Mouse (Mus musculus): ENCODE results near the gene Entpd1. TPM values are rescaled to one million over a fixed set of nuclear protein-coding genes. Genes with fewer than 3 reads are reported as not detected.

Gene Entpd1
- polyA plus RNA-seq, 1 experiment from 2014 or later: 9.1 TPM

DNA sequence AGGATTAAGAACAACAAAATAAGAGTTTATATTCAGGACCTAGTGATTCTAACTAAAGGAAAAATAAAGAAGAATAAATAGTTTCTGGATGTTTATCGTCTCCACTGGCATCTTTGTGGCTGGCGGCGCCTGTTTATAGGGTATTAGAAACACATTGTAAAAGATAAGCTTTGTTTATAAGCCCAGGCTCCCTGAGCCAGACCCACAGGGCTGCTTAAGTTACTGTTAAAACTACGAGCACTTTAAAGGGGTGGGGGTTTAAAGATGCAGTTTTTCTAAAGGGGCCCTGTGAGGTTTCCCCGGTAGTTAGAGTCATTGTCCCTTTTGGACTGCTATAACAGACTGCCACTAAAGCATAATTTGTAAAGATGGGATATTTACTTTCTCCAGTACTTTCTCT lies 102.5 kb downstream of the Entpd1 start:
- Histone ChIP-seq H3K4me1 (replicated peaks) (no peaks in the 10 kb centered on the region), H3K9me3 (no peaks in the 10 kb centered on the region), H3K36me3 (no peaks in the 10 kb centered on the region; the same call in 1 of the 2 replicates), H3K9ac (no peak overlapping the region), H3K4me2 (no peak overlapping the region), H3K27ac (no peak overlapping the region), H3K27me3 (no peaks in the 10 kb centered on the region), H3K4me3 (no peak overlapping the region)
- no peak for ATAC-seq (ENCODE audit: low FRiP score)
- WGBS: 86% methylated on average over 5 of the region's 5 CpGs

GRCm38 (mm10) chr19:40716981-40717380 lies 104.8 kb downstream of the Entpd1 start:
- Histone ChIP-seq H3K4me2 (no peak overlapping the region), H3K27ac (no peak overlapping the region), H3K4me3 (no peak overlapping the region), H3K36me3 (no peaks in the 10 kb centered on the region; the same call in 1 of the 2 replicates), H3K9ac (no peak overlapping the region), H3K9me3 (no peaks in the 10 kb centered on the region), H3K27me3 (no peaks in the 10 kb centered on the region), H3K4me1 (replicated peaks) (peaks cover 5% of the 10 kb centered on the region; the same call in 1 of the 2 replicates)
- ATAC-seq (ENCODE audit: low FRiP score): no peak
- WGBS: 86% methylated on average over 6 of the region's 6 CpGs

- Histone ChIP-seq H3K9ac (no peak overlapping the region), H3K27me3 (no peaks in the 10 kb centered on the region), H3K4me2 (no peak overlapping the region), H3K36me3 (no peaks in the 10 kb centered on the region), H3K4me3 (no peak overlapping the region), H3K27ac (no peak overlapping the region), H3K4me1 (replicated peaks) (peaks cover 7% of the 10 kb centered on the region; the same call in 1 of the 2 replicates), H3K9me3 (no peaks in the 10 kb centered on the region)
- ATAC-seq (ENCODE audit: low FRiP score): no peak
- WGBS: 66% methylated on average over 11 of the region's 11 CpGs
Measured at GRCm38 (mm10) chr19:40719439-40720105, 107.4 kb downstream of the Entpd1 start.

DNA sequence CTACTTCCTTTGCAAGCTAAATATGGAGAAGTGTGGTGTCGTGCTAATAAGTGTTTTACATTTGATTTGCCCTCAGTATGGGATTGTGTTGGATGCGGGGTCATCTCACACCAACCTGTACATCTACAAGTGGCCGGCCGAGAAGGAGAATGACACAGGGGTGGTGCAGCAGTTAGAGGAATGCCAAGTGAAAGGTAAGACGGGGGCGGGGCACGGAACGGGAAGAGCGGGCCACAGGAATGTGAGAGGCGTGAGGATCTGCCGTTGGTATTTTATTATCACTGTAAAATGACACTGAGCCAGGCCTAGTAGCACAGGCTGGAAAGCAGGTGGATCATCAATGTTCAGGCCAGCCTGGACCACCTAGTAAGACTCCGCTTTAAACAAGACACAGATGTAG lies 108.2 kb downstream of the Entpd1 start:
- H3K36me3 ChIP-seq: no peaks in the 10 kb centered on the region
- no peak overlapping the region for H3K4me2 ChIP-seq
- ATAC-seq (ENCODE audit: low FRiP score): peak; percentile 19; the same call in 1 of the 2 replicates
- H3K27me3 ChIP-seq: no peaks in the 10 kb centered on the region
- no peak overlapping the region for H3K4me3 ChIP-seq
- no peak overlapping the region for H3K27ac ChIP-seq
- H3K9ac ChIP-seq: no peak overlapping the region
- no peaks in the 10 kb centered on the region for H3K9me3 ChIP-seq
- 87% methylated on average over 12 of the region's 12 CpGs for WGBS
- H3K4me1 ChIP-seq (replicated peaks): peaks cover 7% of the 10 kb centered on the region; the same call in 1 of the 2 replicates

- Histone ChIP-seq H3K27me3 (no peaks in the 10 kb centered on the region), H3K36me3 (no peaks in the 10 kb centered on the region), H3K4me2 (no peak overlapping the region), H3K4me1 (replicated peaks) (peaks cover 7% of the 10 kb centered on the region; the same call in 1 of the 2 replicates), H3K4me3 (no peak overlapping the region), H3K27ac (no peak overlapping the region; the same call in 1 of the 2 replicates), H3K9ac (peak overlapping the region; percentile 13; the same call in 1 of the 2 replicates), H3K9me3 (no peaks in the 10 kb centered on the region)
- peak; percentile 83 for ATAC-seq (ENCODE audit: low FRiP score)
- 58% methylated on average over 11 of the region's 11 CpGs for WGBS
Measured at GRCm38 (mm10) chr19:40722137-40723038, 110.2 kb downstream of the Entpd1 start.

DNA sequence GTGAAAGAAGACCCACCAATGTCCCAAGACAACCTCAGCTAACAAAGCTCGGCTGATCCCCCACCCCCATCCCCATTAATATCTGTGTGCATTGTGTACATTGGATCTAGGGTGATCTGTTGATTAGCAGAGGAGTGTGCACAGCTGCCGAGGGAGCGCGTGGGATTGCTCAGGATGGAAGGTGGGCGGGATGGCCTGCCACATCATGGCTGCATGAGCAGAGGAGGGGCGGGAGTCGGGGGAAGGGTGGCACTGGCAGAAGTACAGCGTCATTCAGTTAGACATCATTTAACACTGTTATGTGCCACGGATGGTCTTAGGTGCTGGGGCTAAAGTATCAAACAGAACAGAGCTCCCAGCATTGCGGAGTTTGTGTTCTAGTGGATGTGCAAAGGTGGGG lies 111.3 kb downstream of the Entpd1 start:
- no peaks in the 10 kb centered on the region for H3K36me3 ChIP-seq
- H3K4me3 ChIP-seq: no peak overlapping the region
- ATAC-seq (ENCODE audit: low FRiP score): no peak
- no peaks in the 10 kb centered on the region for H3K9me3 ChIP-seq
- 64% methylated on average over 10 of the region's 10 CpGs for WGBS
- H3K27me3 ChIP-seq: no peaks in the 10 kb centered on the region
- H3K4me1 ChIP-seq (replicated peaks): peaks cover 7% of the 10 kb centered on the region; the same call in 1 of the 2 replicates
- H3K4me2 ChIP-seq: no peak overlapping the region
- H3K27ac ChIP-seq: no peak overlapping the region
- no peak overlapping the region for H3K9ac ChIP-seq

DNA sequence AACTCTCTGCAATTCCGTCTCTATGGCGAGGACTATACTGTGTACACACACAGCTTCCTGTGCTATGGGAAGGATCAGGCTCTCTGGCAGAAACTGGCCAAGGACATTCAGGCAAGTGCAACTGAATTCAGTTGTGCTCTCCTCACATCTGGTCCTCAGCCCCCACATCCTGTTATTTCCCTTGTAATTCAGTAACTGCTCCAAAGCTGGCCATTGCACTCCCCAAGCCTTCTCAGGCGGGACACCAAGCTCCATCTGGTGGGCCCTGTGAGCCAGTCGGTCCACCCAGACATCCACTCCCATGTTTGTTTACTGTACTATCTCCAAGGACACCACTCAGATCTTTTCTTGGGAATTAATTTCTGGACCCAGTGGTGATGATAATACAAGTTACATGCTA lies 114.0 kb downstream of the Entpd1 start:
- WGBS: 78% methylated on average over 4 of the region's 4 CpGs
- Histone ChIP-seq H3K9me3 (no peaks in the 10 kb centered on the region), H3K4me1 (replicated peaks) (peaks cover 7% of the 10 kb centered on the region; the same call in 1 of the 2 replicates), H3K27ac (no peak overlapping the region), H3K4me3 (no peak overlapping the region), H3K27me3 (no peaks in the 10 kb centered on the region), H3K4me2 (no peak overlapping the region), H3K9ac (no peak overlapping the region), H3K36me3 (no peaks in the 10 kb centered on the region)
- ATAC-seq (ENCODE audit: low FRiP score): no peak

GRCm38 (mm10) chr19:40726614-40727013 lies 114.4 kb downstream of the Entpd1 start:
- Histone ChIP-seq H3K4me2 (no peak overlapping the region), H3K4me3 (no peak overlapping the region), H3K36me3 (no peaks in the 10 kb centered on the region), H3K27ac (no peak overlapping the region), H3K9me3 (no peaks in the 10 kb centered on the region), H3K4me1 (replicated peaks) (peaks cover 6% of the 10 kb centered on the region; the same call in 1 of the 2 replicates), H3K9ac (no peak overlapping the region), H3K27me3 (no peaks in the 10 kb centered on the region)
- 80% methylated on average over 2 of the region's 2 CpGs for WGBS
- ATAC-seq (ENCODE audit: low FRiP score): no peak

- H3K36me3 ChIP-seq: no peaks in the 10 kb centered on the region
- no peaks in the 10 kb centered on the region for H3K27me3 ChIP-seq
- no peaks in the 10 kb centered on the region for H3K9me3 ChIP-seq
- WGBS: 89% methylated on average over 4 of the region's 4 CpGs
- H3K4me1 ChIP-seq (replicated peaks): no peaks in the 10 kb centered on the region
- H3K4me3 ChIP-seq: no peak overlapping the region
- ATAC-seq (ENCODE audit: low FRiP score): no peak
- no peak overlapping the region for H3K9ac ChIP-seq
- no peak overlapping the region for H3K4me2 ChIP-seq
- H3K27ac ChIP-seq: no peak overlapping the region
Measured at GRCm38 (mm10) chr19:40728213-40728612, 116.0 kb downstream of the Entpd1 start.

GRCm38 (mm10) chr19:40728732-40729420 lies 116.7 kb downstream of the Entpd1 start:
- Histone ChIP-seq H3K9ac (no peak overlapping the region), H3K36me3 (no peaks in the 10 kb centered on the region), H3K4me2 (no peak overlapping the region), H3K9me3 (no peaks in the 10 kb centered on the region), H3K4me1 (replicated peaks) (no peaks in the 10 kb centered on the region), H3K4me3 (no peak overlapping the region), H3K27ac (no peak overlapping the region), H3K27me3 (no peaks in the 10 kb centered on the region)
- WGBS: 74% methylated on average over 12 of the region's 12 CpGs
- no peak for ATAC-seq (ENCODE audit: low FRiP score)

DNA sequence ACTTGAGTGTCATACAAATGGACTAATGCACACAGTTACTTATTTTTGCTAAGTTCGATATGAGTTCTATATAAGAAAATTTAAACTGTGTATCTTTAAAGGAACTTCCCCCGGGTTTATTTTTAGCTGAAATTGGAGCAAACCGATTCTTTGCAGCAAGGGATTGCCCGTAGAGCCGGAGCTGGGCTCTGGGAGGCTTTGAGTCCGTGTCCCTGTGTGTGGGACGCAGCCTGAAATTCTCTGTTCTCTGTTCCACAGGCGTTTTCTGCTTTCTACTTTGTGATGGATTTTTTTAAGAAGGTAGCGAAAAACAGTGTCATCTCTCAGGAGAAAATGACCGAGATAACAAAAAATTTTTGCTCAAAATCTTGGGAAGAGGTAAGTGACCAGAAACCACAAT lies 121.2 kb downstream of the Entpd1 start:
- 79% methylated on average over 10 of the region's 10 CpGs for WGBS
- Histone ChIP-seq H3K27ac (no peak overlapping the region), H3K27me3 (no peaks in the 10 kb centered on the region), H3K9ac (no peak overlapping the region), H3K4me1 (replicated peaks) (peaks cover 11% of the 10 kb centered on the region), H3K4me2 (no peak overlapping the region), H3K4me3 (no peak overlapping the region), H3K36me3 (no peaks in the 10 kb centered on the region), H3K9me3 (no peaks in the 10 kb centered on the region)
- ATAC-seq (ENCODE audit: low FRiP score): no peak

- H3K27me3 ChIP-seq: no peaks in the 10 kb centered on the region
- no peak for ATAC-seq (ENCODE audit: low FRiP score)
- H3K4me2 ChIP-seq: no peak overlapping the region
- no peaks in the 10 kb centered on the region for H3K36me3 ChIP-seq
- no peak overlapping the region for H3K4me3 ChIP-seq
- H3K9ac ChIP-seq: no peak overlapping the region
- WGBS: 45% methylated on average over 4 of the region's 4 CpGs
- H3K4me1 ChIP-seq (replicated peaks): peaks cover 11% of the 10 kb centered on the region
- H3K9me3 ChIP-seq: no peaks in the 10 kb centered on the region
- no peak overlapping the region for H3K27ac ChIP-seq
Measured at GRCm38 (mm10) chr19:40733849-40734248, 121.7 kb downstream of the Entpd1 start.

All from hindbrain, embryonic 13.5 days (tissue).